Mouse (Mus musculus) thymus, adult 2 months (tissue): ENCODE results near the gene Cnot3. TPM values are rescaled to one million over a fixed set of nuclear protein-coding genes. Genes with fewer than 3 reads are reported as not detected.

Experiments
- DNase-seq: peaks from one replicate; pipeline ENCODE4 v3.0.0; 2021
- H3K27ac ChIP-seq: fragments of 200-500 bp; 2 replicates; pipeline ENCODE4 v1.5.1; 2012; ENCODE audit warnings: low read length, control low read depth; ENCODE audit not compliant: control insufficient read depth, insufficient read depth
- H3K27me3 ChIP-seq: fragments of 200-500 bp; 2 replicates; pipeline ENCODE4 v1.6.1; 2012; ENCODE audit warnings: mild to moderate bottlenecking, low read length, moderate library complexity, mixed read lengths; ENCODE audit not compliant: control insufficient read depth, insufficient read depth
- H3K36me3 ChIP-seq: fragments of 200-500 bp; 2 replicates; pipeline ENCODE4 v1.6.1; 2012; ENCODE audit warnings: mild to moderate bottlenecking, low read length, moderate library complexity; ENCODE audit not compliant: control insufficient read depth, insufficient read depth
- H3K4me1 ChIP-seq: fragments of 200-500 bp; replicated peaks from 2 replicates; pipeline ENCODE4 v1.6.1; 2012; ENCODE audit warnings: low read length; ENCODE audit not compliant: control insufficient read depth, insufficient read depth
- H3K4me3 ChIP-seq: fragments of 200-500 bp; 2 replicates; pipeline ENCODE4 v1.5.1; 2012; ENCODE audit warnings: mild to moderate bottlenecking, low read length, control low read depth, moderate library complexity; ENCODE audit not compliant: control insufficient read depth, insufficient read depth
- CTCF ChIP-seq: fragments of 200-500 bp; IDR thresholded peaks from 2 replicates; pipeline ENCODE4 v1.5.1; 2012; ENCODE audit warnings: mild to moderate bottlenecking, control low read depth, low read length, moderate library complexity, borderline replicate concordance; ENCODE audit not compliant: control insufficient read depth, poor library complexity, insufficient read depth; ENCODE audit errors: extremely low read depth
- POLR2A ChIP-seq: fragments of 200-500 bp; IDR thresholded peaks from 2 replicates; pipeline ENCODE4 v1.6.1; 2012; ENCODE audit warnings: mild to moderate bottlenecking, low read length, control low read depth, moderate library complexity; ENCODE audit not compliant: control insufficient read depth, poor library complexity, insufficient read depth; ENCODE audit errors: extremely low read depth
- WGBS: fragments of 180-500 bp; shearing (Covaris S2); methylation state at CpG from one replicate; pipeline ENCODE4 v1.1.7; 2018; 5-methylcytosine and 5-hydroxymethylcytosine counted together
- polyA plus RNA-seq: library from polyadenylated mRNA; depleted of rRNA; stranded (reverse); fragments of >200 nt; gene quantifications from 2 replicates; pipeline ENCODE4 v1.2.3, GENCODE M21; 2012

Gene Cnot3
- polyA plus RNA-seq, 1 experiment: 185 TPM

DNA sequence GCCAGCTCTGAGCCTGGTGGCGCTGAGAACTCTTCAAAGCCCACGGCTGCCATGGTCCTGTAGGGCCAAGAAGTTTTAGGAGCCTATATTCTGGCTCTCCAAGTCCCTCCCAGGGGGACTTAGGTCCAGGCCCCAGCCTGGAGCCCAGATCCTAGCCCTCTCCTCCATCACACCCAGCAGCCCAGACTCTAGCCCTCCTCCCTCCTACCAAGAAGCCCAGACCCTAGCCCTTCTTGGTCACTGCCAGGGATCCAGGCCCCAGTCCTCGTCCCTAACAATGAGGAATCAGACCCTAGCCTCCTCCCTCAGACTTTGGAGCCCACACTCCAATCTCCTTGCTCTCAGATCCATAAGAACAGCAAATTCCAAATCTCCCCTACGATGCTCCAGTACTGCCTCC, 16.0 kb upstream of the Cnot3 start:
- Histone ChIP-seq H3K4me1 (peaks cover 15% of the 10 kb centered on the region), H3K27ac (no peak overlapping the region), H3K27me3 (no peaks in the 10 kb centered on the region), H3K4me3 (peak overlapping the region; percentile 77), H3K36me3 (no peaks in the 10 kb centered on the region)
- 32% methylated on average over 4 of the region's 4 CpGs for WGBS
- no peak for TF ChIP-seq CTCF
- no peak for TF ChIP-seq POLR2A
- peak; percentile 14 for DNase-seq

DNA sequence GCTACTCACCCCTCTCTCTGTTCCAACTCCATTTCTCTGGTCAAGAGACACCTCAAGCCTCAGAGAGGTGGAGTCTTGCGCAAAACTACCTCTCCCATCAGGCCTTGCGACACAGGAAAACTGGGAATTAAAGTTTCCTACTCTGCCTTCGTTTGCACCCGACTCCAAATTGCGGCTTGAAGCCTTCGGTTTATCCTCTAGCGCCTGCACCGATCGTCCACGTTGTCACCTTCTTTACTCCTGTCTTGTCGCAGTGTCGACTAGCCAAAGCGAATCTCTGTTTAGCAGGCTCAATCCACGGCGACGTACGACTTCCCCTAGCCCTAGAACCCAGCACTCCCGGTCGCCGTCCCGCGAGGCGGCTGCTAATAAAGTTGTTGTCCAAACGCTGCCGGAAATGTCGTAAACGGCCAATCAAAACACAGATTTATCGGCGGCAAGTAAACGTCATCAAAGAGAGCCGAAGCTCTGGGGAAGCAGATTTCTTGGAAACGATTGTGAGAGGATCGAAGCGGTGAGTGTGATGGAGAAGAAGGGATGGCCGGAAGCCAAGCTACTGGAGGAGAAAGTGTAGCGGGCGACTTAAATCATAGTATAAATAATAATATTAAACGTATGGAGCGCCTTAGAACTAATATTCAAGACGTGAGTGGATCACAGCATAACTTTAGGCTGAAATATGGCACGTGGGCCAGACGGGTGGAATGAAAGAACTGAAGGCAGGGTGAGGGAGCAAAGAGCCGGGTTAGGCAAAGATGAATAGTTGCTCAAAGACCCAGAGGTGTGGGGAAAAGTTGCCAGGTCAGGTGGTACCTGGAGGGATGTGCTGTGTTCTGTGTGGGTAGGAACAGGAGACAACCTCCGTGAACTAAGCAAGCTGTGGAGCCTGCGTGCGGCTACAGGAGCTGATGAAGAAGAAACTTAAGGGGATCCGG, 15.3 kb upstream of the Cnot3 start, which contains the start of the genes Tfpt and Prpf31:
Gene Tfpt (minus strand): TSS at position 387 of the 935 bp plus-strand sequence.
Gene Prpf31 (plus strand): TSS at position 443 of the 935 bp plus-strand sequence.
- peaks cover 15% of the 10 kb centered on the region for H3K4me1 ChIP-seq
- peak within 1 kb of the TSS; percentile 72 for H3K27ac ChIP-seq
- no peaks in the 10 kb centered on the region for H3K27me3 ChIP-seq
- H3K36me3 ChIP-seq: 0 out of 2 replicates have a peak, but pooled peaks cover 3% of the 10 kb centered on the region
- peak; percentile 92 for DNase-seq
- TF ChIP-seq POLR2A (peak; percentile 52; the same call in 1 of the 2 replicates), CTCF (no peak)
- WGBS: under 1% methylated on average over 47 of the region's 47 CpGs
- H3K4me3 ChIP-seq: peak within 1 kb of the TSS; percentile 77

DNA sequence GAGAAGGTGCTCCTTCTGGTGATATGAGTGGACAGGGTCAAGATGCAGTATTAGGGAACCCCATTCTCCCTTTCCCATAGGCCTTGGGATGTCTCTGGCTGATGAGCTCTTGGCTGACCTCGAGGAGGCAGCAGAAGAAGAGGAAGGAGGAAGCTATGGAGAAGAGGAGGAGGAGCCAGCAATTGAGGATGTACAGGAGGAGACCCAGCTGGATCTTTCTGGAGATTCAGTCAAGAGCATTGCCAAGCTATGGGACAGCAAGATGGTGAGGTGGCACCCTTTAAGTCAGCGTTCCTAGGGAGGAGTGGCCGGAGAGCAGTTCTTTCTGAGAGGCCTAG, 14.6 kb upstream of the Cnot3 start:
- DNase-seq: no peak
- peaks cover 9% of the 10 kb centered on the region; the same call in 1 of the 2 replicates for H3K36me3 ChIP-seq
- H3K4me3 ChIP-seq: peak overlapping the region; percentile 77
- no peaks in the 10 kb centered on the region for H3K27me3 ChIP-seq
- TF ChIP-seq CTCF (no peak), POLR2A (no peak)
- H3K27ac ChIP-seq: no peak overlapping the region
- 51% methylated on average over 3 of the region's 3 CpGs for WGBS
- peaks cover 15% of the 10 kb centered on the region for H3K4me1 ChIP-seq

DNA sequence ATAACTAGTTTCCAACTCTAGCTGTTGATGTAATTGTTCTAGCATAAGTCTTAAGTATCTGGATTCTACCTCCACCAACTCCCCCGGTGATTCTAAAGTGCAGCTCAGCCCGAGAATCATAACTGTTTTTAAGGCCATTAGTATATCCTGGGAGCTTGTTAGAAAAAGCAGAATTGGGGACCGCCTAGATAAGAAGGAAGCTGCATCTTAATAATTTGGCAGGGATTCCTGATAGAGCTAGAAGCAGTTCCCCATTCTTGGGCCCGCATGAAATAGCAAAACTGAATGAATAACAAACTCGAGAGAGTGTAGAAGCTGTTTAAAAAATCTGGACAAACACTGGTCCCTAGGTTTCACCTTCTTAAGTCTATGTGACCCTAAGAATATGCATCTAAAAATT, 1.7 kb upstream of the Cnot3 start:
- Histone ChIP-seq H3K4me1 (peaks cover 18% of the 10 kb centered on the region), H3K27ac (no peak overlapping the region), H3K36me3 (peaks cover 3% of the 10 kb centered on the region; the same call in 1 of the 2 replicates), H3K27me3 (no peaks in the 10 kb centered on the region), H3K4me3 (no peak overlapping the region)
- TF ChIP-seq CTCF (no peak), POLR2A (no peak)
- DNase-seq: no peak
- 21% methylated on average over 5 of the region's 5 CpGs for WGBS

DNA sequence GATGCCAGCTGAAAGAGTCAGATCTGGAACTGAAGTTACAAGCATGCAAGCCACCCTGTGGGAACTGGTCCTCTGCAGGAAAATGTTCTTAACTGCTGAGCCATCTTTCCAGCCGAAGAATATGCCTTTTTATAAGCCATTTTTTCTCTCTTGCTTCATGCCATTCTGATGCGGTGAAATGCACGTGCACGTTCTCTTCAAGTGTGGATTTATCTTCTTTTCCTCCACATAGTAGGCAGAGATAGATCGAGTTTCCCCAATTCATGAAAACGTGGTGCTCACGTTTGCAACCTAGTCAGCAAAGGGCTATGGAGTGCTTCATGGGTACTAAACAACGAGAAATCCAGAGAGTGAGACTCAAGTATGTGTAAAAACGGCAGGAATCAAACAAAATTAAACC, 1.2 kb upstream of the Cnot3 start:
- TF ChIP-seq POLR2A (no peak), CTCF (no peak)

DNA sequence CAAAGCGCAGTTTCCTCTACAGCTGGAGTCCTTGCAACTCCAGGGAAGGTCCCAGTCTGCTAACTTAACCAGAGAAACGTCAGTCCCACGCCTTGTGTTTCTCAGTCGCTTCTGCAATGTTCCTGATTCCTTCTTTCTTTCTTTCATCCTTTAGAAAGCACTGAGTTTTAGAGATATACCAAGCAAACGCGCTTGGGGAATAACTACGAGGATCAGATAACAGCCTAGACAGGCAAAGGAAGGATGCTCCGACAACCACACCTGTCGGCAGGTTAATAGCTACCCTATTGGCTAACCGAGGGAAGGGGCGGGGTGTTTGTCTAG, 758 bp upstream of the Cnot3 start:
- H3K36me3 ChIP-seq: peaks cover 3% of the 10 kb centered on the region; the same call in 1 of the 2 replicates
- H3K27ac ChIP-seq: no peak overlapping the region
- H3K27me3 ChIP-seq: no peaks in the 10 kb centered on the region
- no peak for TF ChIP-seq POLR2A
- no peak for TF ChIP-seq CTCF
- H3K4me1 ChIP-seq: peaks cover 18% of the 10 kb centered on the region
- H3K4me3 ChIP-seq: peak overlapping the region; percentile 1; the same call in 1 of the 2 replicates
- peak; percentile 96 for DNase-seq
- 1% methylated on average over 11 of the region's 11 CpGs for WGBS

More for the DNA sequence above, 1.2 kb upstream of the Cnot3 start:
- H3K36me3 ChIP-seq: peaks cover 3% of the 10 kb centered on the region; the same call in 1 of the 2 replicates
- no peaks in the 10 kb centered on the region for H3K27me3 ChIP-seq
- no peak overlapping the region for H3K4me3 ChIP-seq
- no peak overlapping the region for H3K27ac ChIP-seq
- DNase-seq: no peak
- H3K4me1 ChIP-seq: peaks cover 18% of the 10 kb centered on the region
- WGBS: 8% methylated on average over 9 of the region's 9 CpGs

DNA sequence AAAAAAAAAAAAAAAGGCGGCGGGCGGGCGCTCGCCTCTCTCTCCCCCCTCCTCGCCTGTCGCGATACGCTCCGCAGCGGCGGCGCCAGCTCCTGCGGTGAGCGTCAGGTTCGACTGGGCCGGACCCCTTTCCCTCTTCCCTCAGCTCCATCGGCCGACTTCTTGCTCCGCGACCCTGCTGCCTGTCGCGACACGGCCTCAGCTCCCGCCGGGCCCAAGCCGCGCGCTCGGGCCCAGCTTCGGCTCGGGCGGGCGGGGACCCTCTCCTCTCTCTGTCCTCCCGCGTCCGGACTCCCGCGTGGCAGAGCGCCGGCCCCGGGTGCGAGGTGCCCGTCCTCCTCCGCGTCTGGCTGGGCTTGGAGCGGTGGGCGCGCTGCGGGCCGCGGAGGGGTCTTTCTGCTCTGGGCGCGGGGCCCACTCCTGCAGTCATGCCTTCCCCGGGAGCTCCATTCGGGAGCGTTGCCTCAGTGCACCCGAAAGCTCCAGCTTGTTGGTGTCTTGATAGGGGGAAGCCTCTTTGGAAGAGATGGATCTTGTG, 489 bp downstream of the Cnot3 start:
- WGBS: under 1% methylated on average over 54 of the region's 58 CpGs
- H3K4me3 ChIP-seq: peak overlapping the region; percentile 92
- H3K27ac ChIP-seq: peak overlapping the region; percentile 86
- H3K27me3 ChIP-seq: no peaks in the 10 kb centered on the region
- peaks cover 18% of the 10 kb centered on the region for H3K4me1 ChIP-seq
- peaks cover 3% of the 10 kb centered on the region; the same call in 1 of the 2 replicates for H3K36me3 ChIP-seq
- no peak for DNase-seq
- no peak; the same call in 1 of the 2 replicates for TF ChIP-seq POLR2A
- TF ChIP-seq CTCF: 0 out of 2 replicates have a peak, but pooled peaks have one; percentile 7
